Mouse (Mus musculus): ENCODE measurements around the gene Maml3.
A peak's percentile ranks its signal among the peaks of the same experiment; 100 is the strongest.

Maml3 gene

DNA sequence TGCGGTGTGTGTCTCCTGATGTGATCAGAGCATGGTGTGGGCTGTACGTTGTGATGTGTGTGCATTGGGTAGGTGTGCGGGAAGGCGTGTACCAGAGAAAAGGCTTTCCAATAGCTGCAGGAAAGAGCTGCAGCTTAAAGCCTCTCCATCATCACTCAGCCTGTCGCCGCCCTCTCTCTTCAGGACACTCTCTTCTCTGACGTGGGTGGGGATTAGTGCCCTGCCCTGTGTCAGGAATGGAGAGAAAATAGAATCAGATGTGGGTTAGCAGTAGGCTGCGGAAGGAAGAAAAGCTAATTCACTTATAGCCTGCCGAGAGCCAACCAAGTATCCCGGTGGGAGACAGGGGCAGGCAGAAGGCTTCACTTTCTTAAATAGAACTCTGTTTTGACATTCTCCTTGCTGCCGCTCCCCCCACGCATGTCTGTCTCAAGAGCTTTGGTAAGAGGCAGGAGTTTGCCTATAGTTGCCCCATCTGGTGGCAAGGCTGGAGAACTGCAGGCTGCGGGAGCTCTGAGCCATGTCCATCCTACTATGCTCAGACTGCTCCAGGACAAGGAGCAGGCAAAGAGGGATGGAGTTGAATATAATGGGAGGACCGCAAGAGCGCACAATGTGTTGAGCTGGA, 456.7 kb downstream of the Maml3 start:
- DNase-seq: peak; percentile 75

DNA sequence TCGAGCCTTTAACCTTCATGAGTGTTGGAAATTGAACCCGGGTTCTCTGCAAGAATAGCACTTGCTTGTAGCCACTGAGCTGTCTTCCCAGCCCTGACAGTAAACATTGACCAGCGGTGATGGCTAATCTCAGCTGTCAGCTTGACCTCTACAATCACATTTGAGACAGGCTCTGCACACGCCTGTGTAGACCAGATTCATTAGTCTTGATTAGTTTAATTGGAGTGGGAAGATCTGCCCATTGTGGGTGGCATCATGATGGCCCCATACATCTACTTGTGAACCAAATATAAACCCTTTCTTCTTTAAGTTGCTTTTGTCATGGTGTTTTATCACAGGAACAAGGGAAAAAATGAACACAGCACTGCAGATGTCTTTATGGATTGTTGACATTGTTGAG, 457.5 kb downstream of the Maml3 start:
- no peak for DNase-seq

DNA sequence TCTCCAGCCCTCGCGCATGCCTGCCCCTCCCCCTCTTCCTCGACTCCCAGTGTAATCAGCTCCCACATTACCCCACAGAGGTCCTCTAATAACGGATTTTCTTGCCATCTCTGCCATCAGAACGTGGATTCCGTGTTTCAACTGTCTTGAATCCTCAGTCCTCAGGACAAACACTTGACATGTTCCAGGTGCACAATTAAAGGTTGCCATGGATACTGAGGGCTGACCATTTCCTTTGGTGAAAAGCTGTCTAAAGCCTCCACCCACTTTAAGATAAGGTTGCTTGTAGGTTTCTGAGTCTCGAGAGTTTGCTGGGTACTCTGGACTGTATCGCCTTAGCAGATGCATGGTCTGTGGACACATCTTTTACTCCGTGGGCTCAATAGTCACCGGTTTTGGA, 458.6 kb downstream of the Maml3 start:
- DNase-seq: no peak

DNA sequence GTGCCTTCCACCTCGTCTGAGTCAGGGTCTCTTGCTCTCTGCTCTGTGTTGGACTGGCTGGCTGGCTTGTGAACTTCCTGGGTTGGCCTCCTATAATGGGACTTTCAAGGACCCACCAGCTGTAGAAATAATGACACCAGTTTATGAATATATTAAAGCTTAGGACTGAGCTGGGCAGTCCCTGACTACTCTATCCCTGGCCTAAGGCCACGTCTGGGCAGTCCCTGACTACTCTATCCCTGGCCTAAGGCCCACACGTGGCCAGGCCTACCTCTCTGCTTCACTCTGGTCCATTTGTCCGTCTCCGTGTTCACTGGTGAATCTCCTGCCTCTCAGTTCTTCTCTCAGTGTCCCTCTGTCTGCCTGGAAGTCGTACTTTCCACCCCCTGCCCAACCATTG, 459.4 kb downstream of the Maml3 start:
- no peak for DNase-seq

DNA sequence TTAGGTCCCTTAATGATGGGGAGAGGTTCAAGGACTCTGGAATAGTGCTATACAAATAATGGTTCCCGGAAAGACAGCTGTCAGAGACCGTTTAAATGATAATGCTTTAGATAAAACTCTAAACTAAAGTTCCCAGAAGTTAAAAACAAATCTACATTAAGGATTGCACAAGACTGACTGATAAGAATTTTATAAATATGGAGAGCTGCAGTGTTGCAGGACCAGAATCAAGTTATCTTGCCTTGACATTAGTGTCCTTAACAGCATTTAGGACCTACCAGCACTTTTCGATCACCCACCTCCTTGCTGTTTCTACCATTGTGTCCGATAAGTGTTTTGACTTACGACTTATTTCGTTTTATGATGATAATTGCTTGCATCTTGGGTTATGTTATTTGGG, 466.6 kb downstream of the Maml3 start:
- DNase-seq: no peak

DNA sequence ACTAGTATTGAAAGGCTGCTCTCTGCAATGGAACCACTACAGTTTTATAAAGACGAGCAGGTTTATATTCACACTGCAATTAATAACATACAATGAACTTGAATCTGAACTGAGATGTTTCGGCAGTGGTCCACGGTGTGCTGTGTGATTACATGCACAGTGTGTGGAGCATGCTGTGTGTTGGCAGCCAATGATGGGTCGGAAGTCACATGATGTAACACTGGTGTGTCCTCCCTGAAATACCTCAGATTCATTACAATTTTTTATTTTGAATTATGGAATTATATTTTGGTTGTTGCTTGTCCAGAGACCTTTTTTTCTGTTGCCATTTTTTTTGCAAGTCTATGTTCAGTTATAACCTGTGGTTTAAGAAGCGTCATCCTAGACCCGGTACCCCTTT, 467.6 kb downstream of the Maml3 start:
- no peak for DNase-seq

DNA sequence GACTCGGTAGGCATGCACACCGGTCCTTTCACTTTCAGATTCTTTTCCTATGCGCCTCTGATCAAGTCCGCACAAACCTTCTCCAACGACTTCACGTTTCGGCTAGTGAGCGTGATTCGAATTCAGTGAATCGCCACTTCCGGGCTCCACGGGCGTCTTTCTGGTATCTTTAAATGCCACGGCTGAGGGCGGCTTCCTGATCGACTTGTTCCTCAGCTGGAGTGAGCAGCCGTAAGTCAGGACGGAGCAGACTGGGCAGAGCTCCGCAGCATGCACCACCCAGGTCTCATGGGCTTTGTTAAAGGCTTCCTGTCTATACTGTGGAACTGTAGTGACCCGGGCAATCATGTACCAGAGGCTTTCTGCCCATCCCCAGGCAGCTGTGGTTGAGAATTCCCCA, 468.2 kb downstream of the Maml3 start:
- no peak for DNase-seq

DNA sequence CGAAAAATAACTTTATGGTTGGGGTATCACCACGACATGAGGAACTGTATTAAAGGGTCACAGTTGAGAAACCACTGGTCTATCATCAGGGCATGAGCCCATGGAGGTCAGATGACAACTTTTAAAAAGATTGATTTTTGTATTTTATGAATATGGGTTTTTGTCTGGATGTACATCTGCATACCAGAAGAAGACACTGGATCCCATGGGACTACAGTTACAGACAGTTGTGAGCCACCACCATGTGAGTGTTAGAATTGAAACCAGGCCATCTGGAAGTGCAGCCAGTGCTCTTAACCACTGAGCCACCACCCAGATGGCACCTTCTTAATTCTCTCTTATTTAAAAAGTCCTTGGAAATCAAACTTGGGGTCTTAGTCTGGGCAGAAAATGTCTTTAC, 468.9 kb downstream of the Maml3 start:
- no peak for DNase-seq
